Mouse (Mus musculus) MEL (cell line): ENCODE data around the gene Slco3a1.

Source experiments
- CTCF ChIP-seq, 3 experiments: IDR thresholded peaks in 2 of 3; conservative IDR thresholded peaks in 1 of 3; 2 replicates each; pipeline ENCODE4 v1.5.1; 2011 to 2012; ENCODE audit warnings: low read length in 3 of 3, low read depth in 2 of 3, mild to moderate bottlenecking in 2 of 3, improper control_type of control experiment in 1 of 3, inconsistent platforms in 1 of 3, mixed read lengths in 1 of 3, moderate library complexity in 1 of 3; ENCODE audit not compliant: control insufficient read depth in 1 of 3, insufficient read depth in 1 of 3, poor library complexity in 1 of 3, severe bottlenecking in 1 of 3
- KAT2A ChIP-seq: conservative IDR thresholded peaks from 2 replicates; pipeline ENCODE4 v1.6.1; 2012; ENCODE audit warnings: low read depth, low read length, improper control_type of control experiment, inconsistent platforms
- MAFK ChIP-seq: IDR thresholded peaks from 2 replicates; pipeline ENCODE4 v1.6.1; 2011; ENCODE audit warnings: low read depth, mild to moderate bottlenecking, low read length, improper control_type of control experiment, borderline replicate concordance
- POLR2A ChIP-seq, 2 experiments: IDR thresholded peaks; 2 replicates each; pipeline ENCODE4 v1.6.1; 2011 to 2012; ENCODE audit warnings: low read length in 2 of 2, mild to moderate bottlenecking in 2 of 2, control low read depth in 1 of 2, improper control_type of control experiment in 1 of 2, low read depth in 1 of 2, moderate library complexity in 1 of 2; ENCODE audit not compliant: control insufficient read depth in 1 of 2, insufficient read depth in 1 of 2, poor library complexity in 1 of 2
- TBP ChIP-seq: IDR thresholded peaks from 2 replicates; pipeline ENCODE4 v1.8.0; 2011; ENCODE audit warnings: low read depth, low read length, improper control_type of control experiment
- TCF12 ChIP-seq: IDR thresholded peaks from 2 replicates; pipeline ENCODE4 v1.6.1; 2014; ENCODE audit warnings: low read depth, mild to moderate bottlenecking, inconsistent platforms, low read length, improper control_type of control experiment, moderate library complexity
- USF1 ChIP-seq: IDR thresholded peaks from 2 replicates; pipeline ENCODE4 v1.6.1; 2014; ENCODE audit warnings: low read depth, mild to moderate bottlenecking, inconsistent platforms, low read length, improper control_type of control experiment, moderate library complexity

GRCm38 (mm10) chr7:74313279-74314105, 241.1 kb downstream of the Slco3a1 start:
- TF ChIP-seq MAFK, result no peak
- no peak for TF ChIP-seq CTCF (IDR thresholded peaks at IDR 0.05 in 2 of 3, conservative IDR thresholded peaks at IDR 0.05 in 1 of 3; ENCODE audit: control insufficient read depth in 1 of 3, insufficient read depth in 1 of 3, low read depth in 2 of 3, low read length in 3 of 3, poor library complexity in 1 of 3, severe bottlenecking in 1 of 3)
- TF ChIP-seq TCF12, result no peak
- no peak for TF ChIP-seq USF1
- no peak for TF ChIP-seq KAT2A
- no peak for TF ChIP-seq POLR2A (IDR thresholded peaks at IDR 0.05; ENCODE audit: control insufficient read depth in 1 of 2, insufficient read depth in 1 of 2, low read depth in 1 of 2, low read length in 2 of 2, poor library complexity in 1 of 2)
- TF ChIP-seq TBP, result no peak
